Mouse (Mus musculus): ENCODE data around the gene Cd1d1. TPM values are rescaled to one million over a fixed set of nuclear protein-coding genes. Genes with fewer than 3 reads are reported as not detected.
A peak's percentile ranks its signal among the peaks of the same experiment; 100 is the strongest.
"Not testable (repeated sequence)": the region's sequence is repeated elsewhere in the genome, so short reads cannot be mapped to it uniquely, and the experiment has no call there.

Cd1d1 gene
- polyA plus RNA-seq (2016; fragmentation: Nextera tagmentation; extraction: Ambion mirVana): 8.7 and 10.2 TPM in 2 replicates

GRCm38 (mm10) chr3:86999415-86999740, at the start of gene Cd1d1:
Cd1d1 (minus strand) TSS chr3:86999441.
- H3K4me1 ChIP-seq: peaks cover 8% of the 10 kb centered on the region; the same call in 1 of the 2 replicates
- 33% methylated on average over 8 of the region's 8 CpGs for WGBS (ENCODE audit: insufficient replicate concordance)

GRCm38 (mm10) chr3:87047801-87048200, 48.6 kb upstream of the Cd1d1 start:
- no peak overlapping the region for H3K27ac ChIP-seq
- ATAC-seq: no peak
- no peak overlapping the region for H3K4me3 ChIP-seq
- 74% methylated on average over 5 of the region's 5 CpGs for WGBS (ENCODE audit: insufficient replicate concordance)
- no peaks in the 10 kb centered on the region for H3K27me3 ChIP-seq (replicated peaks)
- no peaks in the 10 kb centered on the region for H3K9me3 ChIP-seq (replicated peaks)
- no peaks in the 10 kb centered on the region for H3K4me1 ChIP-seq
- H3K4me2 ChIP-seq: no peak overlapping the region
- no peaks in the 10 kb centered on the region for H3K36me3 ChIP-seq
- no peak overlapping the region for H3K9ac ChIP-seq

More at GRCm38 (mm10) chr3:86999415-86999740, at the start of gene Cd1d1:
- Histone ChIP-seq H3K9me3 (replicated peaks) (no peaks in the 10 kb centered on the region), H3K9ac (peak within 1 kb of the TSS; percentile 65), H3K4me3 (peak within 1 kb of the TSS; percentile 64), H3K4me2 (peak within 1 kb of the TSS; percentile 74), H3K27ac (peak within 1 kb of the TSS; percentile 54), H3K36me3 (no peaks in the 10 kb centered on the region), H3K27me3 (replicated peaks) (no peaks in the 10 kb centered on the region)
- no peak for ATAC-seq

- H3K4me1 ChIP-seq: no peaks in the 10 kb centered on the region
- WGBS (ENCODE audit: insufficient replicate concordance): 47% methylated on average over 2 of the region's 2 CpGs
- H3K9ac ChIP-seq: no peak overlapping the region
- ATAC-seq: no peak
- H3K4me3 ChIP-seq: no peak overlapping the region
- H3K9me3 ChIP-seq (replicated peaks): no peaks in the 10 kb centered on the region
- H3K27me3 ChIP-seq (replicated peaks): no peaks in the 10 kb centered on the region
- H3K36me3 ChIP-seq: no peaks in the 10 kb centered on the region
- H3K27ac ChIP-seq: no peak overlapping the region
- H3K4me2 ChIP-seq: no peak overlapping the region
Measured at GRCm38 (mm10) chr3:87041733-87042132, 42.5 kb upstream of the Cd1d1 start.

GRCm38 (mm10) chr3:87038500-87038899, 39.3 kb upstream of the Cd1d1 start:
- H3K27ac ChIP-seq: no peak overlapping the region
- no peaks in the 10 kb centered on the region for H3K36me3 ChIP-seq
- no peak overlapping the region for H3K4me2 ChIP-seq
- H3K9me3 ChIP-seq (replicated peaks): no peaks in the 10 kb centered on the region
- H3K4me3 ChIP-seq: no peak overlapping the region
- no peak for ATAC-seq
- H3K4me1 ChIP-seq: no peaks in the 10 kb centered on the region
- 62% methylated on average over 6 of the region's 6 CpGs for WGBS (ENCODE audit: insufficient replicate concordance)
- H3K9ac ChIP-seq: no peak overlapping the region
- no peaks in the 10 kb centered on the region for H3K27me3 ChIP-seq (replicated peaks)

GRCm38 (mm10) chr3:87034061-87034460, 34.8 kb upstream of the Cd1d1 start:
- no peaks in the 10 kb centered on the region for H3K9me3 ChIP-seq (replicated peaks)
- H3K4me2 ChIP-seq: no peak overlapping the region
- H3K4me3 ChIP-seq: no peak overlapping the region
- H3K27ac ChIP-seq: no peak overlapping the region
- H3K9ac ChIP-seq: no peak overlapping the region
- no peaks in the 10 kb centered on the region for H3K27me3 ChIP-seq (replicated peaks)
- WGBS (ENCODE audit: insufficient replicate concordance): 71% methylated on average over 4 of the region's 4 CpGs
- no peaks in the 10 kb centered on the region for H3K36me3 ChIP-seq
- ATAC-seq: no peak
- H3K4me1 ChIP-seq: no peaks in the 10 kb centered on the region

- WGBS (ENCODE audit: insufficient replicate concordance): 15% methylated on average over 8 of the region's 8 CpGs
- no peak for ATAC-seq
Measured at GRCm38 (mm10) chr3:87033357-87033756, 34.1 kb upstream of the Cd1d1 start.

GRCm38 (mm10) chr3:87030855-87031254, 31.6 kb upstream of the Cd1d1 start:
- Histone ChIP-seq H3K27ac (no peak overlapping the region), H3K4me1 (no peaks in the 10 kb centered on the region), H3K9me3 (replicated peaks) (no peaks in the 10 kb centered on the region), H3K9ac (no peak overlapping the region), H3K4me3 (no peak overlapping the region), H3K27me3 (replicated peaks) (no peaks in the 10 kb centered on the region), H3K4me2 (no peak overlapping the region), H3K36me3 (no peaks in the 10 kb centered on the region)
- WGBS (ENCODE audit: insufficient replicate concordance): 22% methylated on average over 6 of the region's 6 CpGs
- no peak for ATAC-seq

More at GRCm38 (mm10) chr3:87033357-87033756, 34.1 kb upstream of the Cd1d1 start:
- Histone ChIP-seq H3K4me2 (no peak overlapping the region), H3K36me3 (no peaks in the 10 kb centered on the region), H3K9ac (no peak overlapping the region), H3K27me3 (replicated peaks) (no peaks in the 10 kb centered on the region), H3K27ac (no peak overlapping the region), H3K4me3 (no peak overlapping the region), H3K9me3 (replicated peaks) (no peaks in the 10 kb centered on the region), H3K4me1 (no peaks in the 10 kb centered on the region)

- Histone ChIP-seq H3K4me1 (no peaks in the 10 kb centered on the region), H3K36me3 (no peaks in the 10 kb centered on the region), H3K27me3 (replicated peaks) (no peaks in the 10 kb centered on the region), H3K9ac (no peak overlapping the region), H3K27ac (no peak overlapping the region), H3K4me3 (no peak overlapping the region), H3K9me3 (replicated peaks) (no peaks in the 10 kb centered on the region), H3K4me2 (no peak overlapping the region)
- no peak for ATAC-seq
- 28% methylated on average over 2 of the region's 2 CpGs for WGBS (ENCODE audit: insufficient replicate concordance)
Measured at GRCm38 (mm10) chr3:87017707-87018106, 18.5 kb upstream of the Cd1d1 start.

- Histone ChIP-seq H3K4me1 (no peaks in the 10 kb centered on the region), H3K9me3 (replicated peaks) (no peaks in the 10 kb centered on the region), H3K4me2 (no peak overlapping the region), H3K27me3 (replicated peaks) (no peaks in the 10 kb centered on the region), H3K36me3 (no peaks in the 10 kb centered on the region), H3K9ac (no peak overlapping the region), H3K27ac (no peak overlapping the region), H3K4me3 (no peak overlapping the region)
- ATAC-seq: no peak
- WGBS (ENCODE audit: insufficient replicate concordance): 66% methylated on average over 1 of the region's 1 CpGs
Measured at GRCm38 (mm10) chr3:87017001-87017400, 17.8 kb upstream of the Cd1d1 start.

- no peaks in the 10 kb centered on the region for H3K9me3 ChIP-seq (replicated peaks)
- no peaks in the 10 kb centered on the region for H3K36me3 ChIP-seq
- no peak for ATAC-seq
- no peak overlapping the region for H3K27ac ChIP-seq
- no peaks in the 10 kb centered on the region for H3K4me1 ChIP-seq
- H3K4me3 ChIP-seq: no peak overlapping the region
- WGBS (ENCODE audit: insufficient replicate concordance): 38% methylated on average over 4 of the region's 4 CpGs
- H3K9ac ChIP-seq: no peak overlapping the region
- H3K4me2 ChIP-seq: no peak overlapping the region
- H3K27me3 ChIP-seq (replicated peaks): no peaks in the 10 kb centered on the region
Measured at GRCm38 (mm10) chr3:87015931-87016330, 16.7 kb upstream of the Cd1d1 start.

GRCm38 (mm10) chr3:87012406-87012805, 13.2 kb upstream of the Cd1d1 start:
- H3K36me3 ChIP-seq: not testable (repeated sequence)

GRCm38 (mm10) chr3:87008281-87008680, 9.0 kb upstream of the Cd1d1 start:
- WGBS (ENCODE audit: insufficient replicate concordance): 45% methylated on average over 1 of the region's 1 CpGs

More at GRCm38 (mm10) chr3:87012406-87012805, 13.2 kb upstream of the Cd1d1 start:
- 55% methylated on average over 3 of the region's 3 CpGs for WGBS (ENCODE audit: insufficient replicate concordance)
- not testable (repeated sequence) for H3K4me1 ChIP-seq; H3K27ac ChIP-seq; H3K9me3 ChIP-seq (replicated peaks); H3K4me3 ChIP-seq; H3K27me3 ChIP-seq (replicated peaks); H3K9ac ChIP-seq; H3K4me2 ChIP-seq; ATAC-seq

GRCm38 (mm10) chr3:87000676-87001075, 1.4 kb upstream of the Cd1d1 start:
- Histone ChIP-seq H3K9ac (no peak overlapping the region), H3K4me2 (no peak overlapping the region), H3K36me3 (no peaks in the 10 kb centered on the region), H3K9me3 (replicated peaks) (no peaks in the 10 kb centered on the region), H3K4me1 (peaks cover 5% of the 10 kb centered on the region; the same call in 1 of the 2 replicates), H3K27me3 (replicated peaks) (no peaks in the 10 kb centered on the region), H3K4me3 (no peak overlapping the region), H3K27ac (no peak overlapping the region)
- WGBS (ENCODE audit: insufficient replicate concordance): 29% methylated on average over 4 of the region's 4 CpGs
- no peak for ATAC-seq

More at GRCm38 (mm10) chr3:87008281-87008680, 9.0 kb upstream of the Cd1d1 start:
- not testable (repeated sequence) for H3K9me3 ChIP-seq (replicated peaks); H3K27me3 ChIP-seq (replicated peaks); H3K4me1 ChIP-seq; H3K4me2 ChIP-seq; H3K36me3 ChIP-seq; ATAC-seq; H3K9ac ChIP-seq; H3K4me3 ChIP-seq; H3K27ac ChIP-seq

All from liver, embryonic 12.5 days (tissue).